Mouse (Mus musculus): ENCODE data around the gene Mlxipl.
A peak's percentile ranks its signal among the peaks of the same experiment; 100 is the strongest.
"Not testable (repeated sequence)": the region's sequence is repeated elsewhere in the genome, so short reads cannot be mapped to it uniquely, and the experiment has no call there.

The Mlxipl gene

GRCm38 (mm10) chr5:135089653-135090052 is at the start of gene Mlxipl:
Gene Mlxipl (plus strand): TSS chr5:135089890.
- no peak for DNase-seq (ENCODE audit: low spot score in 2 of 2)

GRCm38 (mm10) chr5:135040059-135040458 is 49.6 kb upstream of the Mlxipl start:
- no peak for DNase-seq (ENCODE audit: low spot score in 2 of 2)

GRCm38 (mm10) chr5:135040777-135041176 is 48.9 kb upstream of the Mlxipl start:
- no peak for DNase-seq (ENCODE audit: low spot score in 2 of 2)

- DNase-seq (ENCODE audit: low spot score in 2 of 2), result no peak
Measured at GRCm38 (mm10) chr5:135042105-135042788, 47.4 kb upstream of the Mlxipl start.

- DNase-seq (ENCODE audit: low spot score in 2 of 2), result no peak
Measured at GRCm38 (mm10) chr5:135044575-135044974, 45.1 kb upstream of the Mlxipl start.

GRCm38 (mm10) chr5:135048539-135048938 is 41.2 kb upstream of the Mlxipl start:
- DNase-seq (ENCODE audit: low spot score in 2 of 2), result no peak

- not testable (repeated sequence) for DNase-seq (ENCODE audit: low spot score in 2 of 2)
Measured at GRCm38 (mm10) chr5:135049268-135049667, 40.4 kb upstream of the Mlxipl start.

GRCm38 (mm10) chr5:135053356-135053755 is 36.3 kb upstream of the Mlxipl start:
- DNase-seq (ENCODE audit: low spot score in 2 of 2), result no peak

- peak; percentile 98 to 99 for DNase-seq (ENCODE audit: low spot score in 2 of 2)
Measured at GRCm38 (mm10) chr5:135063629-135064381, 25.9 kb upstream of the Mlxipl start, which contains the start of gene Dnajc30. Gene Dnajc30 (plus strand): TSS chr5:135064202.

GRCm38 (mm10) chr5:135064382-135064766 is 25.3 kb upstream of the Mlxipl start:
- DNase-seq (ENCODE audit: low spot score in 2 of 2), result no peak

- not testable (repeated sequence) for DNase-seq (ENCODE audit: low spot score in 2 of 2)
Measured at GRCm38 (mm10) chr5:135064909-135065446, 24.7 kb upstream of the Mlxipl start, which contains the start of gene Bud23. Gene Bud23 (minus strand): TSS chr5:135064959.

GRCm38 (mm10) chr5:135066008-135066407 is 23.7 kb upstream of the Mlxipl start:
- no peak for DNase-seq (ENCODE audit: low spot score in 2 of 2)

- DNase-seq (ENCODE audit: low spot score in 2 of 2), result no peak
Measured at GRCm38 (mm10) chr5:135070448-135070847, 19.2 kb upstream of the Mlxipl start.

- DNase-seq (ENCODE audit: low spot score in 2 of 2), result no peak
Measured at GRCm38 (mm10) chr5:135072061-135072460, 17.6 kb upstream of the Mlxipl start.

GRCm38 (mm10) chr5:135072720-135073119 is 17.0 kb upstream of the Mlxipl start:
- no peak for DNase-seq (ENCODE audit: low spot score in 2 of 2)

GRCm38 (mm10) chr5:135073349-135074150 is 16.1 kb upstream of the Mlxipl start:
- no peak for DNase-seq (ENCODE audit: low spot score in 2 of 2)

- DNase-seq (ENCODE audit: low spot score in 2 of 2), result no peak
Measured at GRCm38 (mm10) chr5:135075655-135076054, 14.0 kb upstream of the Mlxipl start.

GRCm38 (mm10) chr5:135076368-135076767 is 13.3 kb upstream of the Mlxipl start:
- DNase-seq (ENCODE audit: low spot score in 2 of 2), result no peak

- DNase-seq (ENCODE audit: low spot score in 2 of 2), result peak in 1 of 2 experiments; percentile 47
Measured at GRCm38 (mm10) chr5:135076931-135077505, 12.7 kb upstream of the Mlxipl start.

- peak; percentile 96 to 100 for DNase-seq (ENCODE audit: low spot score in 2 of 2)
Measured at GRCm38 (mm10) chr5:135077564-135078481, 11.9 kb upstream of the Mlxipl start, which contains the start of gene Vps37d. Gene Vps37d (minus strand): TSS chr5:135078266.

Measured in cerebellum, postnatal 4 days (tissue).